Mouse (Mus musculus): Measurements from ENCODE around the gene Fndc3b.

DNA sequence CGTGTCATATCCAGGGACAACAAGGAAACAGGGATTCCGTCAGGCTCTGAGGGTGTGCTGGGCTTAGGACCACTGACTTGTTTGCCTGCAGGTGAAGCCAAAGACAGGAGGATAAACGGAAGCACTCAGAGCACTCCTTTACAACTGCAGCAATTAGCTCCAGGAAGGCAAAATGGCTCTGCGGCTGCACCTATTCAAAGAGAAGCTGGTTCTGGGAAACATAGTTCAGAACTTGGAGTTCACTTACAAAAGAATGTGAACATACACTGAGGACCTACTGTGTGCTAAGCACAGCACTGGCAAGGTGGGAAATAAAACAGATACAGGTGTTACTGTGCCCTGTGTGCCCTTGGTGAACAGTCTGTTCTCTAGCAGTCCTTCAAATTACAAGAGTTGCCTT is 177.4 kb downstream of the Fndc3b start:
- TF ChIP-seq CTCF (IDR thresholded peaks at IDR 0.05; ENCODE audit: low read depth): no peak
- TF ChIP-seq EP300 (IDR thresholded peaks at IDR 0.05; ENCODE audit: low read depth): no peak

Data from liver, postnatal 0 days (tissue).